Mouse (Mus musculus) olfactory bulb, adult 2 months (tissue): ENCODE measurements at regions not wholly inside any gene's neighbourhood (a gene's known extent, or its start where the extent isn't known, plus 50 kb on each side); places are given as distances from the start of the nearest gene placed in this dataset.

Source experiments
- H3K27ac ChIP-seq: fragments of 200-500 bp; 2 replicates; pipeline ENCODE4 v1.5.1; 2012; ENCODE audit warnings: low read depth, low read length; ENCODE audit not compliant: insufficient read depth
- H3K4me1 ChIP-seq: fragments of 200-500 bp; 2 replicates; pipeline ENCODE4 v1.6.1; 2012; ENCODE audit warnings: low read length; ENCODE audit not compliant: control insufficient read depth, insufficient read depth
- H3K4me3 ChIP-seq: fragments of 200-500 bp; 2 replicates; pipeline ENCODE4 v1.5.1; 2012; ENCODE audit warnings: mild to moderate bottlenecking, low read depth, low read length, moderate library complexity; ENCODE audit not compliant: insufficient read depth
- CTCF ChIP-seq: fragments of 200-500 bp; IDR thresholded peaks from 2 replicates; pipeline ENCODE4 v1.5.1; 2012; ENCODE audit warnings: low read depth, mild to moderate bottlenecking, low read length, moderate library complexity; ENCODE audit not compliant: insufficient read depth
- POLR2A ChIP-seq: fragments of 200-500 bp; IDR thresholded peaks from 2 replicates; pipeline ENCODE4 v1.6.1; 2012; ENCODE audit warnings: mild to moderate bottlenecking, low read depth, low read length, moderate library complexity; ENCODE audit not compliant: insufficient read depth
- WGBS: fragments of 180-500 bp; shearing (Covaris S2); methylation state at CpG from one replicate; pipeline ENCODE4 v1.1.7; 2018; 5-methylcytosine and 5-hydroxymethylcytosine counted together

DNA sequence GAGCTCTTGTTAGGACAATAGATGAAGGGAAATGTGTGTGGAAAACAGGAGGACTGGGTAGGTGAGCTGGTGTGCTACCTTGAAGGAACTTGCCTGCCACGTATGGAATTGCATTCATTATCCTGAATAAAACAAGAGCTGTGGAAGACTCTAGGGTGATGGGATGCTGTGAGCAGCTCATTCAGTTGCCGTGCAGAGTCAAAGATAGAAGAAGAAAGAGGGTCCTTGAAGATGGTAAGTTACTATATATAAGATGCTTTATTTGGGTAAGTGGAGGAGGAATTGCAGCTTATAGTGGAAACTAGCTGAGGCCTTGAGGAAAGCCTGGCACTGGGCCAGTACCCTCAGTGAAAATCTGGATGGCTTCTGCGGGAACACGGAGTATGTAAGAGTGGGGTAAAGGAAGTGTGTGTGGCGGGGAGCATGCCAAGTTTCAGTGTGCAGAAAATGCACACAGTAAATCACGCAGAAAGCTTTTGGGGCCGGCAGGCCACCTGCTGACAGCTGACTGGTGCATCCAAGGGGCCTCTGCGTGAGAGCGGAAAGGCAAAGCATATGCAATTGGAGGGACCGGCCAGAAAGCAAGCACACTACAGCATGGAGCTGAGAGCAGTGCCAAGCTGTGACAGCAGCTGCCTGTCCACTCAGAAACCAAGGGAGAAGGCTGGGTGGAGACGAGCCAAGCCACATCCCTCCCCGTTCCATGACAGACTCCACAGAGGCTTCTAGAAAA lies 149.7 kb upstream of the Vldlr start:
- Histone ChIP-seq H3K4me1 (peaks cover 5% of the 10 kb centered on the region), H3K27ac (no peak overlapping the region), H3K4me3 (no peak overlapping the region)
- 19% methylated on average over 12 of the region's 12 CpGs for WGBS
- no peak for TF ChIP-seq POLR2A
- TF ChIP-seq CTCF, result no peak

DNA sequence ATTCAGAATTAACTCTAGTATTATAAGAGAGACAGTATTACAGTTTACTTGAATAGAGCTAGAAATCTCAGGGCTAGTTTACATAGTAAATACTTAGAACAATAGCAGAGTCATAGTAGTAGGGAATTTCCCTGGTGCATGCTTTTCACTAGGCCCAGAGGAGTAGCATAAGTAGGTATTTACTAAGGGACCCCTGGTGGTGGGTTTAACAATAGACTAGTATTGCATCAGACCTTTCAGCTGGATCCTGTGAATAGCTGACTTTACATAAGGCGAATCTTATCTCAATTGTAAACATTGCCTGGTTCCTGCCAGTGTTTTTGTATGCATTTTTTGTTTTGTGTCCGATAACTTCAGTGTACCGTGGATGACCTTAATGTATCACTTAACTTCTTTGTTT lies 143.0 kb upstream of the Vldlr start:
- Histone ChIP-seq H3K4me1 (no peaks in the 10 kb centered on the region), H3K27ac (no peak overlapping the region), H3K4me3 (no peak overlapping the region)
- WGBS, result 87% methylated on average over 3 of the region's 3 CpGs
- TF ChIP-seq POLR2A (no peak), CTCF (no peak)

DNA sequence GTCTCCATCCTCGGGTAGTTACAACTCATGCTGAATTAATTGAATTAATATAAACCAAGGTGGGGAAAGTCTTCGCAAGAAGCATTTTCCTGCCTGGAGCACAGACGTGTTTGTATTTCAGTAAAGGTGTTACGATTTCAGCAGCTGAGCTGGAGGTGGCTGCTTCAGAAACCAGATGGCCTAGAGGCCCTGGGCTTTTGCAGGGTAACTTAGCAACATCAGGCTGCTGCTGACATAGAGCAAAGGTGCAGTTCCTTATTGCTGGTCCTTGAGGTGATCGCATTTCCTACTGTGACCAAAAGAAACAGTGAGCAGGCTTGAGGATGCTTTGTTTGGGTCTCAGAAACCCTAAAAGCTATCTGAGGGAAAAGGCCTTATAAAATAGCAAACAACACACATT lies 141.3 kb upstream of the Vldlr start:
- no peak overlapping the region for H3K4me3 ChIP-seq
- no peak overlapping the region for H3K27ac ChIP-seq
- no peaks in the 10 kb centered on the region for H3K4me1 ChIP-seq
- WGBS, result 81% methylated on average over 5 of the region's 5 CpGs
- TF ChIP-seq POLR2A (no peak), CTCF (no peak)

DNA sequence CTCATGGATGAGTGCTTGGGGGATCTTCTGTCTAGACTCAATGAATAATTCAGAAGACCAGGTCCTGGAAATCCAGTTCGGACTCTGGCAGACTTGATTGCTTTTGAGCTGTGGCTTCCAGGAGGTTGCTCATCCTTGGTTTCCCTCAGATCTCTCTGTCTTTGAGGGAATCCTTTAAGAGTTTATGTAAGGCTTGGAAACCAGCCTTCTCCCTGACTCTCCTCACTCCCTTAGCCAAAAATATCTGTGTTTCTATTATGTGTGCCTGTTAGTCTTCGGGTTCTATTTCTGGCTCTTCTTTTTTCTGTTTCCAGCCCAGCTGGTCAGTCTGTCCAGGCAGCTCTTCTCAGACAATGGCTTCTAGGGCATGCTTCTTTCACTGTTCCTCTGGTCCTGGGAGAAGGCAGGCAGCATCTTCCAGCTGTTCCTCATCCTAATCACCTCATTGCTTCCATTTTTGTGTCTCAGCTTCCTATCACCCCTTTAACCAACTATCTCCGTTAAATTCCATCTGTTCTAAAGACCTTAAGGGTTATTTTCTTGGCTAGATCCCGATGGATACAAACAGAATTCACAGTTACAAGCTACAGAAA lies 139.3 kb upstream of the Vldlr start:
- WGBS, result 66% methylated on average over 4 of the region's 4 CpGs
- TF ChIP-seq POLR2A (no peak), CTCF (no peak)
- H3K4me1 ChIP-seq, result no peaks in the 10 kb centered on the region
- no peak overlapping the region for H3K4me3 ChIP-seq
- no peak overlapping the region for H3K27ac ChIP-seq

DNA sequence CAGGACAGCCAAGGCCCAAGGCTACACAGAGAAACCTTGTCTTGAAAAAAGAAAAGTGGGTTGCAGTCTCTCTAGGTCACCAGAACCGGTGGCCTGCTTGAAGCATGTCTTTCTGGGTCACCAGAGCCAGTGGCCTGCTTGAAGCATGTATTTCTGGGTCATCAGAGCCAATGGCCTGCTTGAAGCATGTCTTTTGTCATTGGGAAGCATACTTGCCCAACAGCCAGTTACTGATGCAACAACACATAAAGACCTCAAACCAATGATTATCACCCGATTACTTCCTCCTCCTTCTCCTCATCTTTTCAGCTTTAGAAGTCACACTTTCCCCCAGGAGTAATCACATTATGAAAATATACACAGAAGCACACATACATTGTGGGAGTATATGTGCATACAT lies 128.9 kb upstream of the Vldlr start:
- 81% methylated on average over 2 of the region's 2 CpGs for WGBS
- TF ChIP-seq POLR2A (no peak), CTCF (no peak)
- no peak overlapping the region for H3K27ac ChIP-seq
- H3K4me3 ChIP-seq, result no peak overlapping the region
- H3K4me1 ChIP-seq, result no peaks in the 10 kb centered on the region

DNA sequence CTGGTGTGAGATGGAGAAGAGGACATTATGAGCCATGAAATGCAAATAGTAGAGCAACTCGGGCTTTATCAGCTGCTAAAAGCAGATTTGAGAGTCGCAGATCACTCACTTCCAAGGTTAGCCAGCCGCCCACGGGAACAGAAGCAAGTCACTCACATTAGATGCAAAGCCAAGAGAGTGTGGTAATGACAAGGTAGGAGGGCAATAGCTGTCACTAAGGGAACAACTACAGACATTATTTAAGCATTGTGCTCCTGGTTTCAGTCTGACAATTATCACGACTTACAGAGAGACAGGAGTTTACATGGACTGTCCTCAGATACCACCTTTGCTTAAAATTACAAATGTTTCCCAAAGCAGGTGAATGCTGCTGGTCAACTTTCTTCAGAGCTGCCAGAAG lies 128.5 kb upstream of the Vldlr start:
- WGBS, result 88% methylated on average over 5 of the region's 5 CpGs
- Histone ChIP-seq H3K4me1 (no peaks in the 10 kb centered on the region), H3K27ac (no peak overlapping the region), H3K4me3 (no peak overlapping the region)
- TF ChIP-seq CTCF (no peak), POLR2A (no peak)

DNA sequence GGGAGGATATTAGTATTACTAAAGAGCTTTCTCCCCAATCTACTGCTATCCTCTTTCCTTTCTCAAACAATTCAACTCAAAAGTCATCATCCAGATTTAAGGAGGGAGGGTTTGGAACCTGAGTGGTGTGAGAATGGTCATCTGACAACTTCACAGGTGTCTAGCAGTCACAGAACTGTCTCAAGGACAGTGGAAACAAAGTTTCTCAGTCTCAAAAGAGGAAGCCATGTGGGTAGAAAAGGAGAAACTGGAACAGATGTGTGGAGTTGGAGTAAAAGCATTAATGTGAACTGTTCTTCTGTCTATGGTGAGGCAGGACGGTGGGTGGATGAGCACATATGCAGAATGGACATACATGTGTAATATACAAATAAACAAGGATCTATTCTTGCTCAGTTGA lies 127.2 kb upstream of the Vldlr start:
- no peak overlapping the region for H3K27ac ChIP-seq
- TF ChIP-seq CTCF (no peak), POLR2A (no peak)
- no peaks in the 10 kb centered on the region for H3K4me1 ChIP-seq
- WGBS, result 96% methylated on average over 1 of the region's 1 CpGs
- no peak overlapping the region for H3K4me3 ChIP-seq

DNA sequence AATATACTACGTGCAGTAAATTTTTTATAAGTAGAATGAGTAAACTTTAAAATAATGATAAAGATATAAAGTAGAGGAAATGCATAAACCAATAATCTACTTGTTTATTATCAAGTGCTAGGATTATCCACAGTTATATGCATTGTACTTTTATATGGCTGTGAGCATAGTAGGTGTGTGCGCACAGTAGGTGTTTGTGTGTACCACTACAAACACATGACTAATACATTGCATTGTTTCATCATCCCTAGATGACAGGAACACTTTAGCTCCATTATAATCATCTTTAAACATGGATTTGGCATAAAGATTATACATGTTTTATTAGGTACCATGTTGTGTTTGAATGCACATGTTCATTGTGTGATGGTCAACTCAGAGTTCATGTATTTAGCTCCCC lies 124.7 kb upstream of the Vldlr start:
- TF ChIP-seq POLR2A, result no peak
- TF ChIP-seq CTCF, result no peak
- WGBS, result 96% methylated on average over 2 of the region's 2 CpGs

DNA sequence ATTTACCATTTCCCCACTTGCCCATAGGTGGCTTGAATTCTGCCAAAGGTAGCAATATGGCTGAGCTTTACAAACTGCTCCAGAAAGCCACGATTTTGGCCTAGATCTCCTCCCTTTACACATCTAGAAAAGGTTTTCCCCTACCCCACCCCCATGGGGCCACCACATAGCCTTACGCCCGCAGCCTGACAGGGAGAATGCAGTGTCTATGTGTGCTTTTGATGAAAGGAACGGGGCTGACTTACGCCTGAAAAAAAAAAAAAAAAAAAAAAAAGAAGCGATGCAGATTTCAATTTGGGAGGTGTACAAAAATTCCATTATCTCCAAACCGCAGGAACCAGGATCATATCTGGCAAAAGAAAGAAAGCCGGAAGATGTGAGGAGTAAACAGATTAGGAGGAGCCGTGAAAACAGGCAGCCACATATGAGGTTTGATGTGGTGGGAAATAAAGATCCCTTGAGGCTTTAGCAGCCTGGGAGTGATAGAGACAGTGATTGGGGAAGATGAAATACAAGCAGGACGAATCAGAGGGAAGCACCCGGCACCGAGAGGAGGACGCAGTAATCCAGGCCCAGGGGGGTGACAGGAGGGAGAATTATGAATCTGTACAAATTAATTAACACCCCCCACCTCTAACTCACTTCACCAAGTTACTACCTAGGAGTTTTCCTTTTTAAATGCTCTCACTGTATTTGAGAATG lies 121.4 kb upstream of the Vldlr start:
- 78% methylated on average over 13 of the region's 13 CpGs for WGBS
- H3K4me3 ChIP-seq, result no peak overlapping the region
- no peak for TF ChIP-seq POLR2A
- no peak for TF ChIP-seq CTCF
- H3K27ac ChIP-seq, result no peak overlapping the region
- no peaks in the 10 kb centered on the region for H3K4me1 ChIP-seq

More for the DNA sequence above, 124.7 kb upstream of the Vldlr start:
- Histone ChIP-seq H3K4me1 (no peaks in the 10 kb centered on the region), H3K27ac (no peak overlapping the region), H3K4me3 (no peak overlapping the region)

DNA sequence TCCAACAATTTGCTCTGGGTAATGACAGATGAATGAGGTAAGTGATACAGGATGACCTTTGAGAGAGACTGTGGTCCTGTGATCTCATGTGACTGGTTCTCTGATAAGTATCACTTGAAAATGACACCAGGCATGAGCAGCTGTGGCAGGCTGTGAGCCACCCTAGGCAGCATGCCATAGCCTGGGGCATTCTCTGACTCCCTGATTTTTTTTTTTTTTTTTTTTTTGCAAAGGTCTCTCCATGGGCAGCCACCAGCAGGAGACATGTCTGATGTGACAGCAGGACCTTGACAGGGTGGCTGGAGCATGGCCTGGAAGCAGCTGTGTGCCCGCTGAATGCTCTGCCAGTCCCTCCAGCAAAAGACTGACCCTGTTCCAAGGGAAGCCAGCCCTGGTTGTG lies 116.4 kb upstream of the Vldlr start:
- no peak for TF ChIP-seq POLR2A
- no peak for TF ChIP-seq CTCF
- 84% methylated on average over 1 of the region's 1 CpGs for WGBS
- H3K27ac ChIP-seq, result no peak overlapping the region
- H3K4me3 ChIP-seq, result no peak overlapping the region
- no peaks in the 10 kb centered on the region for H3K4me1 ChIP-seq
